Mouse (Mus musculus): Measurements from ENCODE around the gene Gm9936.
"Not testable (repeated sequence)": the region's sequence is repeated elsewhere in the genome, so short reads cannot be mapped to it uniquely, and the experiment has no call there.

Gene Gm9936

GRCm38 (mm10) chr5:114858582-114858981 is at the start of gene Gm9936:
Gene Gm9936 (minus strand): TSS chr5:114858682.
- no peak for DNase-seq (ENCODE audit: extremely low spot score)

GRCm38 (mm10) chr5:114902413-114902812 is 43.9 kb upstream of the Gm9936 start:
- DNase-seq (ENCODE audit: extremely low spot score): peak; percentile 47

DNA sequence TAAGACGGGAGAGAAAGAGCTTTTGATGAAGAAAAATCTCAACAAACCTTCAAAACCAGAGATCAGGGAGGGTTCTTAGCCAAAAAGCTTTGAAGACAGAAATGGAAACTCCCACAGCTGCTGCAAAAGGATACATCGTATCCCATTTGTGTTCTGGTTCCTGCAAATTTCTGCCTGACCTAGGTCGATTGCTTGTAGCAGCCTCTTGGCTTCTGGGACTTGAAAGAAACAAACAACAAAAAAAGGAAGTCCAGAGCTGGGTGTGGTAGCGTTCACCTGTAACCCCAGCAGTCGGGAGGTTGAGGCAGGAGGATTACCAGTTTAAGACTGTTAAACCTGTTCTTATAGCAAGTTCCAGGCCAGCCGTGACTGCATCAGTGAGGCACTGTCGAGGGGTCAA is 40.4 kb upstream of the Gm9936 start:
- no peak for DNase-seq (ENCODE audit: extremely low spot score)

DNA sequence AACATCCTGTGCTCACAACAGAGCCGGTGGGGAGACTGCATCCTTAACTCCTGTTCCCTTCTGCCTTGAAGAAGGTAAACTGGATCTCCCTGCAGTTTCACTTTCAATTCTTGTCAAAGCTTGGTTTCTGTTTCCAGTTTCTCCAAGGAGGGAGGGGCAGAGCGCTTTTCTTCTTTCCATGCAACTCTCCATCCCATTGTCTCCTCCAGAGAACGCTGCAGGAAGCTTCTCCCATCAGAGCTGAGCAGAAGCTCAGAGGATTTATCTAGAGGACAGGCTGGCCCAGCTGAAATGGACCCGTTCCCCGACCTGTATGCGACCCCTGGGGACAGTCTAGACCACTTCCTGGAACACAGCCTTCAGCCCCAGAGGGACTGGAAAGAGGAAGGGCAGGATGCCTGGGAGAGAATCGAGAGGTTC is 38.9 kb upstream of the Gm9936 start:
- no peak for DNase-seq (ENCODE audit: extremely low spot score)

- DNase-seq (ENCODE audit: extremely low spot score): no peak
Observed at GRCm38 (mm10) chr5:114896688-114897373, 38.3 kb upstream of the Gm9936 start, which contains the start of gene Oasl2. Gene Oasl2 (plus strand): TSS chr5:114896936.

DNA sequence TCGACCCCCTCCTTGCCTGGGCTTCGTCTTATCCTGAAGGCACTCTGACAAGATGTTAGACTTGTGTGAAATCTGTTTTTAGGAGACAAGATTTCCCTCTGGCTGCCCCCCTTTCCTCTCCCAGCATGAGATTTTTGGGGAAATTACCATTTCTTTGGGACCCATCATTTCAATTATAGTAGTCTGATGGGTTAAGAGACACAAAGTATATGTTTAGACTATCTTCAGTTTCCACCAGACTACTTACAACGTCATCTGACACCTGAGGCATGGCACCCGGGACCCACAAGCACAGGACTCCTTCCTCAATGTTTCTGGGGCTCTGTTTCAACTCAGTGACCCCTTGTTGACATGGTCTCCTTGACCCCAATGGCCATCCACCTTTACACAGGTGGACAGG is 37.1 kb upstream of the Gm9936 start:
- no peak for DNase-seq (ENCODE audit: extremely low spot score)

GRCm38 (mm10) chr5:114888995-114889394 is 30.5 kb upstream of the Gm9936 start:
- DNase-seq (ENCODE audit: extremely low spot score): no peak

DNA sequence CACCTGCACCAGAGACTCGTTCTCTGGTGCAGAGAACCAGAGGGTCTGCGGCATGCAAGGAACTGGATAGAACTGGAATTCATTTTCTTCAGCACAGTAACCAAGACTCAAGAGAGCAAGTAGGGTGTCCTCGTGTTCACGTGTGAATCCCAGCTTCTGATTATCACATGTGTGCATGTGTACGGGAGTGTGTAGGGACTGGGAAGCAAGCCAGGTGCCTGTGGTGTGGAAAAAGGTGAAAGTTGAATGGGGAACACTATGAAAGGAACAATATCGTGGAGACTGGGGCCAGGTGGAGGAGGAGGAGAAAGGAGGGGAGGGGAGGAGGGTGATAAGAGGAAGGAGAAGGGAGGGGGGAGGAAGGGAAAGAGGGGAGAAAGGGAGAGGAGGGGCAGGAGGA is 28.3 kb upstream of the Gm9936 start:
- DNase-seq (ENCODE audit: extremely low spot score): no peak

DNA sequence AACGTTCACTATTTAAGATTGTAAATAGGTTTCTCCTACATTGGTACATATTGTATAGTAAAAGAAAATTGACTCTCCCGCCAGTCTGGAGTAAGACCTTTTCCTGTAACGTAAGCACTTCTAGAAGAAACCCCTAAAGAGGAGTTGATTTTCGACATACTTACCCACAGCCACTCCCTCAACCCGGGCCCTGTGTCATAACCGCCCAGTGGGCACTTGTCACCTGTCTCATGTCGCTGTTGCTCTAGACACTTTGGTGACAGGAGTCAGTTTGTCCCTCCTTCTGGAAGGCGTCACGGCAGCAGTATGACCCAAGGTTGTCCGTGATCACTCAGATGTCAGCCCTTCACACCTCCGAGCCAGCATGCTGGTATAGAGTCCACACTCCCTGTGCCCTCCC is 24.5 kb upstream of the Gm9936 start:
- DNase-seq (ENCODE audit: extremely low spot score): no peak

- DNase-seq (ENCODE audit: extremely low spot score): not testable (repeated sequence)
Observed at GRCm38 (mm10) chr5:114882319-114882718, 23.8 kb upstream of the Gm9936 start.

GRCm38 (mm10) chr5:114879399-114879798 is 20.9 kb upstream of the Gm9936 start:
- DNase-seq (ENCODE audit: extremely low spot score): no peak

DNA sequence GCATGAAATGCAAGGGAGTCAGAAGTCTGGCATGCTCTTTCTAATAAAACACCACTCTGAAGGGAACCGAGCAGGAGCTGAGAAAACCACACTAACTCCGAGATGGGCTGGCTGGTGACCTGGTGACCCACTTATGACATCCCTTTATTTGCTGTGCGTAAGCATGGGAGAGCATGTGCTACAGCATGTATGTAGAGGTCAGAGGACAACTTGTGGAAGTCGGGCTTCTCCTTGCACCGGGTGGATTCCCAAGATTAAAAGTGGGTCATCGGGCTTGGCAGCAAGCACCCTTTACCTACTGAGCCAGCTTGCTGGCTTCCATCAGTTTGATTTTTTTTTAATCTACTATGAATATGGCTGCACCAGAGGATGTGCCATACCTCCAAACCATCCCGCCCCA is 19.0 kb upstream of the Gm9936 start:
- DNase-seq (ENCODE audit: extremely low spot score): no peak

- DNase-seq (ENCODE audit: extremely low spot score): no peak
Observed at GRCm38 (mm10) chr5:114876331-114876730, 17.8 kb upstream of the Gm9936 start.

GRCm38 (mm10) chr5:114875858-114876257 is 17.4 kb upstream of the Gm9936 start:
- no peak for DNase-seq (ENCODE audit: extremely low spot score)

GRCm38 (mm10) chr5:114865279-114865678 is 6.8 kb upstream of the Gm9936 start:
- DNase-seq (ENCODE audit: extremely low spot score): no peak

GRCm38 (mm10) chr5:114864813-114865212 is 6.3 kb upstream of the Gm9936 start:
- no peak for DNase-seq (ENCODE audit: extremely low spot score)

DNA sequence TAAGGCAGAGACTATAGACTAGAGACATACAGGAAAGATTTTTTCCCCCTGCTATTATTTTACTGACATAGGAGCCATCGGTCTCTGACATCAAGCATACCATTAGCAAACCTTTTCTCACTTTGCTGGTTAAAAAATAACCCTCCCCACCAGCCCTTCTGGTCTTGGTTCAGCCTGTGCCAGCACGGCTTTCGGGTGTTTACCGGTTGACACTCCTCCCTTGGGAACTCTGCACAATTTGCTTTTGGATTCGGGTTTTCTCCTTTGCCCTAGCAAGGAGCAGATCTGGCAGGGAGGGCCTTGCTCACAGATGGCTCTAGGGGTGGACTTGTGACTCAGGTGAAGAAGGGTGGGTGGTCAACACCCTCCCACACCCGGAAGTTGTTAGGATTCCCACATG is 3.2 kb upstream of the Gm9936 start:
- DNase-seq (ENCODE audit: extremely low spot score): no peak

DNA sequence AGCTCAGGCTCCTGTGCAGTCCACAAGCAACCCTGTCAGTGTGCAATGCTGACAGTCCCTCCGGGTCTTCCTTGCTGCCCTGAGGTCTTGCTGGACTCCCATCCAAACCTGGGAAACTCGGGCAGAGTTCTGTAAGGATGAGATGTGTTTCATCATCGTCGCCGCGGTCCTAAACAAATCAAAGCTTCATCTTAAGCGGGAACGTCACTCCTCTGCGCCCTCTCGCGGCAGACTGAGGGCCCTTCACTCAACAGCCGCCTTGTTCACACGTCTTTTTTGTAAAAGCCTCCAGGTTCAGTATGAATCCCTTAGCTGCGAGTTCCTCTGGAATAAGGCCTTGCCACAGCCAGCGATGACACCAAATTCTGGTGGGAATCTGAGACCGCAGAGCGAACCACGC is 771 bp upstream of the Gm9936 start:
- DNase-seq (ENCODE audit: extremely low spot score): peak; percentile 79

DNA sequence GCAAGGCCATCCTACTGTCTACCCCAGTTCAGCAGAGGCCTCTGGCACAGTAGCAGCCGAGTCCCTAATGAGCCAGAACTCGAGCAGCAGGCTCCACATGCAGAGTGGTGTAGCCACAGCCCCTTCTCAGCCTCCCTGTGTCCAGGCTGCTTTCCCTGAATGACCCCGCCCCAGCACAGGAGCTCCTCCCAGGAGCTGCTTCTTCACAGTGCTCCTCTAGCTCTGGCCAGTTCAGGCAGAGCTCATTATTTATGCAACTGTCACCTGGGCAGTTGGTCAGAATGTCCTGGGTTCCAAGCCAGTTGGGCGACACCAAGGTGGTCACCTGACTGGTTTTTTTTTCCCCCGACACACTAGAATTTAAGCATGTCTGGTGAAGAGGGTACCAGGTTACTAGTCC is 5.1 kb downstream of the Gm9936 start, which contains the start of gene 4930519G04Rik:
4930519G04Rik (plus strand) TSS at position 301 of the 400 bp plus-strand sequence.
- not testable (repeated sequence) for DNase-seq (ENCODE audit: extremely low spot score)

- DNase-seq (ENCODE audit: extremely low spot score): no peak
Observed at GRCm38 (mm10) chr5:114851565-114852236, 6.8 kb downstream of the Gm9936 start.

GRCm38 (mm10) chr5:114844371-114844770 is 14.1 kb downstream of the Gm9936 start:
- DNase-seq (ENCODE audit: extremely low spot score): not testable (repeated sequence)

- no peak for DNase-seq (ENCODE audit: extremely low spot score)
Observed at GRCm38 (mm10) chr5:114842674-114843073, 15.8 kb downstream of the Gm9936 start.

DNA sequence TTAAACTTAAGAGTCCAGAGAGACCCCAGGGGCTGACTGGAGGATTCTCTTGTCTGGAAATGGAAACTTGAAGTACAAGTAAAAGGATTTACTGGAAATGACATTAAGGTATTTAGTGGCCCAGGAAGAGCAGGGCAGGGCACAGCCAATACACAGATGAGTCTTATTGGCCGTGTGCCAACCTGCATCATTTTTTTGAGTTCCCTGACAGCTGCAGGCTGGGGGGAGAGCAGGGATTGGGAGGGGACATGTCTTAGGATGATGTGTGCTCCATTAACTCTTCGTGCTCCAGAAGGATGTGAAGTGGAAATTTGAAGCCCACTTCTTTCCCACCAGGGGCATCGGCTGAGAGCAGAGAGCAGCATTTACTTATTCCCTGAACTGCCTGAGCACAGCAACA is 16.3 kb downstream of the Gm9936 start:
- not testable (repeated sequence) for DNase-seq (ENCODE audit: extremely low spot score)

Data from embryo, embryonic 9.5 days (tissue).